Mouse (Mus musculus): ENCODE results near the gene Zfp995. TPM values are rescaled to one million over a fixed set of nuclear protein-coding genes. Genes with fewer than 3 reads are reported as not detected.
"Not testable (repeated sequence)": the region's sequence is repeated elsewhere in the genome, so short reads cannot be mapped to it uniquely, and the experiment has no call there.

Zfp995 gene
- 14.0 and 14.1 TPM in 2 replicates for polyA plus RNA-seq (2014; fragmentation: Nextera tagmentation; extraction: Ambion mirVana)

DNA sequence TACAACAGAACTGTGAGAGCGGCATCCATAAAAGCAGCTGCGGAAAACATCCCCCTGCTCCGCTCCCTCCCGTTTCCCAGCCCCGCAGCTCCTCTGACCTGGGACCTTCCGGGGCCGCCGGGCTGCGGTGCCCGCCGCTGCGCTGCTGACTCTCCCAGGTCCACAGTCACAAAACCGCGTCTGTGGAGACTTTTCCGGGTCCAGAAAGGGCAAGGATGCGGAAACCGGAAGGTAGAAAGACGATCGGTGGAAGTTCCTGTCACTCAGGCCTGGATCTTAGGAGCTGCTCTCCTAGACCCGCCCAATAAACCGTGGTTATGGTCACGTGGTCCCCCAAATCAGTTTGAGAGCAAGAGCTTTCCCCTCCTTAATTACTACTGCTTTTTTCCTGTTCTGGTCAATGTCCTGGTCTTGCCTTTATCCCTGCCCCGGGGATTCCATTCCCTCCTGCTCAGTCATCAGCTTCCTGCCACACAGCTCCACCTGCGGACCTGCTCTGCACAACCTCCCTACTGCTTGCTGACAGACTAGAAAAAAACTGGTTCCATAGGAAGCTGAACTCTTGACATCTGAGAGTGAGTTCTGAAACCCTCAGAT lies at the start of gene Zfp995:
Gene Zfp995, minus strand, starts transcription at position 471 of the 597 bp plus-strand sequence.
- under 1% methylated on average over 24 of the region's 24 CpGs for WGBS
- H3K4me1 ChIP-seq (ENCODE audit: control insufficient read depth, insufficient read depth, low read length); H3K9me3 ChIP-seq (replicated peaks; ENCODE audit: control insufficient read depth, low read length); H3K36me3 ChIP-seq (ENCODE audit: control insufficient read depth, insufficient read depth, low read length); H3K27ac ChIP-seq (ENCODE audit: low read depth, low read length); H3K27me3 ChIP-seq (replicated peaks; ENCODE audit: control insufficient read depth, insufficient read depth, low read length): not testable (repeated sequence)
- H3K4me2 ChIP-seq (ENCODE audit: low read length), result peak within 1 kb of the TSS; percentile 70
- DNase-seq (ENCODE audit: low spot score) (peak; percentile 81), ATAC-seq (peak; percentile 99)
- H3K4me3 ChIP-seq (ENCODE audit: low read depth, low read length), result peak within 1 kb of the TSS; percentile 48
- H3K9ac ChIP-seq (ENCODE audit: low read length), result peak within 1 kb of the TSS; percentile 76

DNA sequence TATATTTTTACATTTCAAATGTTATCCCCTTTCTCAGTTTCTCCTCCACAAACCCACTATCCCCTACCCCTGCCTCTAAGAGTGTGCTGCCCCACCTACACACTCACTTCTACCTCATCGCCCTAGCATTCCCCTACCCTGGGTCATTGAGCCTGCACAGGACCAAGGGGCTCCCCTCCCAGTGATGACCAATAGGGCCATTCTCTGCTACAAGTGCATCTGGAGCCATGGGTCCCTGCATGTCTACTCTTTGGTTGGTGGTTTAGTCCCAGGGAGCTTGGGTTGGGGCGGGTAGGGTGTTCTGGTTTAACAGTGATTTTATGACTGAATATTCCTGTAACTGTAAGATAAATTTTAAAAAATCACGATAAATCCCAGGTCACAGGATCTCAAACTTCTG lies 687 bp downstream of the Zfp995 start:
- peak overlapping the region; percentile 70 for H3K4me2 ChIP-seq (ENCODE audit: low read length)
- peak overlapping the region; percentile 76 for H3K9ac ChIP-seq (ENCODE audit: low read length)
- no peaks in the 10 kb centered on the region for H3K9me3 ChIP-seq (replicated peaks; ENCODE audit: control insufficient read depth, low read length)
- DNase-seq (ENCODE audit: low spot score) (no peak), ATAC-seq (peak; percentile 68)
- no peaks in the 10 kb centered on the region for H3K27me3 ChIP-seq (replicated peaks; ENCODE audit: control insufficient read depth, insufficient read depth, low read length)
- H3K27ac ChIP-seq (ENCODE audit: low read depth, low read length), result no peak overlapping the region
- 1% methylated on average over 3 of the region's 3 CpGs for WGBS
- H3K4me1 ChIP-seq (ENCODE audit: control insufficient read depth, insufficient read depth, low read length), result no peaks in the 10 kb centered on the region
- no peaks in the 10 kb centered on the region for H3K36me3 ChIP-seq (ENCODE audit: control insufficient read depth, insufficient read depth, low read length)
- H3K4me3 ChIP-seq (ENCODE audit: low read depth, low read length), result peak overlapping the region; percentile 48

- peaks cover 3% of the 10 kb centered on the region; the same call in 1 of the 2 replicates for H3K9me3 ChIP-seq (replicated peaks; ENCODE audit: control insufficient read depth, low read length)
- no peak overlapping the region for H3K4me2 ChIP-seq (ENCODE audit: low read length)
- no peak overlapping the region for H3K4me3 ChIP-seq (ENCODE audit: low read depth, low read length)
- no peaks in the 10 kb centered on the region for H3K36me3 ChIP-seq (ENCODE audit: control insufficient read depth, insufficient read depth, low read length)
- H3K27me3 ChIP-seq (replicated peaks; ENCODE audit: control insufficient read depth, insufficient read depth, low read length), result no peaks in the 10 kb centered on the region
- no peak for DNase-seq (ENCODE audit: low spot score)
- WGBS, result 93% methylated on average over 1 of the region's 1 CpGs
- no peak overlapping the region for H3K27ac ChIP-seq (ENCODE audit: low read depth, low read length)
- H3K4me1 ChIP-seq (ENCODE audit: control insufficient read depth, insufficient read depth, low read length), result no peaks in the 10 kb centered on the region
- H3K9ac ChIP-seq (ENCODE audit: low read length), result no peak overlapping the region
- ATAC-seq, result no peak
These were observed 38.5 kb downstream of the Zfp995 start for GRCm38 (mm10) chr17:21871256-21871655.

- not testable (repeated sequence) for H3K27ac ChIP-seq (ENCODE audit: low read depth, low read length); H3K9me3 ChIP-seq (replicated peaks; ENCODE audit: control insufficient read depth, low read length); H3K9ac ChIP-seq (ENCODE audit: low read length); H3K4me2 ChIP-seq (ENCODE audit: low read length); H3K27me3 ChIP-seq (replicated peaks; ENCODE audit: control insufficient read depth, insufficient read depth, low read length); H3K4me1 ChIP-seq (ENCODE audit: control insufficient read depth, insufficient read depth, low read length); DNase-seq (ENCODE audit: low spot score); H3K4me3 ChIP-seq (ENCODE audit: low read depth, low read length); H3K36me3 ChIP-seq (ENCODE audit: control insufficient read depth, insufficient read depth, low read length)
- peak; percentile 40; the same call in 1 of the 2 replicates for ATAC-seq
- WGBS, result 98% methylated on average over 7 of the region's 8 CpGs
These were observed 63.5 kb downstream of the Zfp995 start for GRCm38 (mm10) chr17:21846322-21846582.

- 3% methylated on average over 22 of the region's 22 CpGs for WGBS
- Histone ChIP-seq H3K9ac (ENCODE audit: low read length) (peak within 1 kb of the TSS; percentile 74), H3K36me3 (ENCODE audit: control insufficient read depth, insufficient read depth, low read length) (no peaks in the 10 kb centered on the region), H3K27ac (ENCODE audit: low read depth, low read length) (no peak within 1 kb of the TSS), H3K4me1 (ENCODE audit: control insufficient read depth, insufficient read depth, low read length) (no peaks in the 10 kb centered on the region), H3K27me3 (replicated peaks; ENCODE audit: control insufficient read depth, insufficient read depth, low read length) (no peaks in the 10 kb centered on the region), H3K9me3 (replicated peaks; ENCODE audit: control insufficient read depth, low read length) (no peaks in the 10 kb centered on the region), H3K4me2 (ENCODE audit: low read length) (peak within 1 kb of the TSS; percentile 62), H3K4me3 (ENCODE audit: low read depth, low read length) (peak within 1 kb of the TSS; percentile 57)
- DNase-seq (ENCODE audit: low spot score) (peak; percentile 94), ATAC-seq (peak; percentile 99)
These were observed 64.0 kb downstream of the Zfp995 start, which contains the start of gene Zfp820 for GRCm38 (mm10) chr17:21845545-21846321. Gene Zfp820, minus strand, starts transcription at chr17:21845772.

DNA sequence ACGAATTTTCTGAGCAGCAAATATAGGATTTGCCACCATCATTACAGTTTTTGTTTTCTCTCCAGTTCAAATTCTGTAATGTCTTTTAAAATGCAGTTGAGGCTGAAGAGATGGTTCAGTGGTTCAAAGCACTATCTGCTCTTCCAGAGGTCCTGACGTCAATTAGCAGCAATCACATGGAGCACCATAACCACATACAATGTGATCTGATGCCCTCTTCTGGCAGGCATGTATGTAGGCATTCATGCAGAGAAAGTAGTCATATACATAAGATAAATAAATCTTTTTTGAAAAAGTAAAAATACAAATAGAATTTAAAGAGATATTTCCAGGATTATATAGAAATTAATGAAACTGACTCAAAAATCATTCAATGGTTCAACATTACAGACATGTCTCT lies 71.2 kb downstream of the Zfp995 start:
- Histone ChIP-seq H3K36me3 (ENCODE audit: control insufficient read depth, insufficient read depth, low read length) (no peaks in the 10 kb centered on the region), H3K4me1 (ENCODE audit: control insufficient read depth, insufficient read depth, low read length) (no peaks in the 10 kb centered on the region), H3K27me3 (replicated peaks; ENCODE audit: control insufficient read depth, insufficient read depth, low read length) (no peaks in the 10 kb centered on the region), H3K9me3 (replicated peaks; ENCODE audit: control insufficient read depth, low read length) (no peaks in the 10 kb centered on the region), H3K9ac (ENCODE audit: low read length) (no peak overlapping the region), H3K4me3 (ENCODE audit: low read depth, low read length) (no peak overlapping the region), H3K4me2 (ENCODE audit: low read length) (no peak overlapping the region), H3K27ac (ENCODE audit: low read depth, low read length) (no peak overlapping the region)
- ATAC-seq (no peak), DNase-seq (ENCODE audit: low spot score) (no peak)
- WGBS, result 49% methylated on average over 2 of the region's 2 CpGs

Other genes with a start within 250 kb of the Zfp995 start
- 22.1 and 23.7 TPM in 2 replicates for gene Gm10226, start 218.1 kb downstream of the Zfp995 start, polyA plus RNA-seq (2014; fragmentation: Nextera tagmentation; extraction: Ambion mirVana)
- 19.9 and 21.8 TPM in 2 replicates for gene Zfp760, start 202.2 kb downstream of the Zfp995 start, polyA plus RNA-seq (2014; fragmentation: Nextera tagmentation; extraction: Ambion mirVana)
- gene Zfp229, start 179.1 kb downstream of the Zfp995 start, polyA plus RNA-seq (2014; fragmentation: Nextera tagmentation; extraction: Ambion mirVana), result 6.5 and 7.5 TPM in 2 replicates
- 3.8 and 4.0 TPM in 2 replicates for gene Zfp820, start 64.2 kb downstream of the Zfp995 start, polyA plus RNA-seq (2014; fragmentation: Nextera tagmentation; extraction: Ambion mirVana)
- gene Zfp942, start 52.5 kb upstream of the Zfp995 start, polyA plus RNA-seq (2014; fragmentation: Nextera tagmentation; extraction: Ambion mirVana), result 21.4 and 28.3 TPM in 2 replicates
- 20.7 and 26.7 TPM in 2 replicates for gene Zfp943, start 52.6 kb upstream of the Zfp995 start, polyA plus RNA-seq (2014; fragmentation: Nextera tagmentation; extraction: Ambion mirVana)

Data from forebrain, embryonic 14.5 days (tissue).